Mouse (Mus musculus) cerebellum, adult 2 months (tissue): ENCODE measurements around the gene Adi1.
A peak's percentile ranks its signal among the peaks of the same experiment; 100 is the strongest.

Source experiments
- CTCF ChIP-seq: fragments of 200-500 bp; IDR thresholded peaks from 2 replicates; pipeline ENCODE4 v1.5.1; 2011; ENCODE audit warnings: low read depth, mild to moderate bottlenecking, control low read depth, low read length, moderate library complexity, borderline replicate concordance; ENCODE audit not compliant: insufficient read depth
- POLR2A ChIP-seq: fragments of 200-500 bp; IDR thresholded peaks from 2 replicates; pipeline ENCODE4 v1.6.1; 2011; ENCODE audit warnings: low read length, control low read depth, borderline replicate concordance; ENCODE audit not compliant: insufficient read depth

DNA sequence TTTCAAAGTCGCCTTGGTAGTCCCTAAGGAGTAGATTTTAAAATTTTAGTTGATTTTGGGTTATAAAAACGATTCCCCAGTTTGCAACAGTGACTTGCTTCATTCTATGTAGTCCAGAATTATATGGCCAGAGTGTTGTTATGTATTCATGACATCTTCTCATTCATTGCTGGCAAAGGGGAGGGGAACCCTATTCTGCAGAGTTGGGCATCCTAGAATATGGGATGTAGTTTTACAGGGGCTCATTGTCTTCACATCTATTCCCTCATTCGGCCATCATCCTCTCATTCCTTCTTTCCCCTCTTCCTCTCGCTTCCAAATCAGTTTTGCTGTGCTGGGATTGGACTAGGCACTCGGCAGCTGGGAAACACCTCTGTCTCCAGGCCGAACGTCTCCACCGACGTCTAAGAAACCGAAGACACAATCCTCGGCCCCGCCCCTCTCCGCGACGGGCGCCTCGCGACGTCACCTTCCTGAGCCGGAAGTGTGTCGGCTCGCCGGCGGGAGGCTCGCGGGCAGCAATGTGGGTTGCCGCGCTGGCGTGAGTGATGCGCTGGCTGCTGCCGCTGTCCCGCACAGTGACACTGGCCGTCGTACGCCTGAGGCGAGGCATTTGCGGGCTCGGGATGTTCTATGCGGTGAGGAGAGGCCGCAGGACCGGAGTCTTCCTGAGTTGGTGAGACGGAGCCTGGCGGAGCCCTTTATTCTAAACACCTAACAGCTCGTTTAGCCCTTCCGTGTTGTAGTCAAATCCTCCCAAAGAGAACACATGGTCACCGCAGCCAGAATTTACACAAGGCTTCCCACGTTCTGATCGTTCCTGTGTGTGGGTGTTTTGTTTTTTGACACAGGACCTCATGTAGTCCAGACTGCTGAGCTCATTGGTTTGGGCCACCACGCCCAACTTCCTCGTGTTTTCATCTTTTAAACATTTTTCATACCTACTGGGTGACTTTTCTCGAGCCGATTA lies 25.6 kb upstream of the Adi1 start, which contains the start of gene Rnaseh1:
- TF ChIP-seq CTCF (no peak), POLR2A (peak; percentile 94)
